Mouse (Mus musculus) thymus, adult 2 months (tissue): ENCODE results near the gene Gmpr2.

Experiments used
- CTCF ChIP-seq: fragments of 200-500 bp; IDR thresholded peaks from 2 replicates; pipeline ENCODE4 v1.5.1; 2012; ENCODE audit warnings: mild to moderate bottlenecking, control low read depth, low read length, moderate library complexity, borderline replicate concordance; ENCODE audit not compliant: control insufficient read depth, poor library complexity, insufficient read depth; ENCODE audit errors: extremely low read depth
- POLR2A ChIP-seq: fragments of 200-500 bp; IDR thresholded peaks from 2 replicates; pipeline ENCODE4 v1.6.1; 2012; ENCODE audit warnings: mild to moderate bottlenecking, low read length, control low read depth, moderate library complexity; ENCODE audit not compliant: control insufficient read depth, poor library complexity, insufficient read depth; ENCODE audit errors: extremely low read depth

- TF ChIP-seq POLR2A (no peak), CTCF (no peak)
Measured at GRCm38 (mm10) chr14:55672741-55673060, 960 bp downstream of the Gmpr2 start.
